Mouse (Mus musculus): ENCODE measurements at regions not wholly inside any gene's neighbourhood (a gene's known extent, or its start where the extent isn't known, plus 50 kb on each side); places are given as distances from the start of the nearest gene placed in this dataset.
"Not testable (repeated sequence)": the region's sequence is repeated elsewhere in the genome, so short reads cannot be mapped to it uniquely, and the experiment has no call there.

GRCm38 (mm10) chr3:40410749-40411310, 120.3 kb upstream of the Intu start:
- DNase-seq: no peak

- not testable (repeated sequence) for DNase-seq
Observed at GRCm38 (mm10) chr3:40425183-40425844, 105.8 kb upstream of the Intu start.

- no peak for DNase-seq
Observed at GRCm38 (mm10) chr3:40426070-40426469, 105.0 kb upstream of the Intu start.

- DNase-seq: no peak
Observed at GRCm38 (mm10) chr3:40428021-40428420, 103.1 kb upstream of the Intu start.

- no peak for DNase-seq
Observed at GRCm38 (mm10) chr3:40438251-40438650, 92.8 kb upstream of the Intu start.

- DNase-seq: no peak
Observed at GRCm38 (mm10) chr3:40441092-40442036, 89.7 kb upstream of the Intu start.

- DNase-seq: peak; percentile 73
Observed at GRCm38 (mm10) chr3:40443788-40444595, 87.1 kb upstream of the Intu start.

GRCm38 (mm10) chr3:40452958-40453357, 78.1 kb upstream of the Intu start:
- DNase-seq: no peak

GRCm38 (mm10) chr3:40453552-40453951, 77.5 kb upstream of the Intu start:
- DNase-seq: no peak

GRCm38 (mm10) chr3:40456070-40456469, 75.0 kb upstream of the Intu start:
- DNase-seq: no peak

GRCm38 (mm10) chr3:40458490-40458889, 72.6 kb upstream of the Intu start:
- no peak for DNase-seq

GRCm38 (mm10) chr3:40463446-40463845, 67.6 kb upstream of the Intu start:
- DNase-seq: no peak

GRCm38 (mm10) chr3:40470101-40470500, 61.0 kb upstream of the Intu start:
- DNase-seq: no peak

- no peak for DNase-seq
Observed at GRCm38 (mm10) chr3:40472766-40473165, 58.3 kb upstream of the Intu start.

GRCm38 (mm10) chr3:40480258-40480951, 50.7 kb upstream of the Intu start:
- no peak for DNase-seq

Data from right cerebral cortex, postnatal 14 days (tissue).